Mouse (Mus musculus): Measurements from ENCODE around the gene Olfr248.
"Not testable (repeated sequence)": the region's sequence is repeated elsewhere in the genome, so short reads cannot be mapped to it uniquely, and the experiment has no call there.

Olfr248 gene

DNA sequence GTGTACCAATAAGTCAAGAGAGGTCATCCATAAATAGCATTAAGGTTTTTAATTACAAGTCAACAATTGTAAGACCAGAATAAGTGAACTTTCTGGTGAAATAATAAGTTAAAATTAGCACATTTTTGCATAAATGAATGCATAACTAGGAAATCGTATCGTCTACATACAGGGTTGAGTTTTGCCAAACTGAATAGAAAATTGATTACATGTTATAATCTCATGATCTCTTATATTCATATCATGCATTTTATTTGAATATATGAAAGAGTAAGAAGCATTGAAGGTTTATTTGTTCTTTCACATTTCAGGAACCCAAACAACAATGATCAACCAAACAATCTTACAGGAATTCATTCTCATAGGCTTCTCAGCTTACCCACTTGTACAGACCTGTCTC is at the start of gene Olfr248:
Olfr248 (plus strand) TSS at position 301 of the 400 bp plus-strand sequence.
- no peak for DNase-seq (ENCODE audit: low read depth in 1 of 2, low spot score in 2 of 2)

DNA sequence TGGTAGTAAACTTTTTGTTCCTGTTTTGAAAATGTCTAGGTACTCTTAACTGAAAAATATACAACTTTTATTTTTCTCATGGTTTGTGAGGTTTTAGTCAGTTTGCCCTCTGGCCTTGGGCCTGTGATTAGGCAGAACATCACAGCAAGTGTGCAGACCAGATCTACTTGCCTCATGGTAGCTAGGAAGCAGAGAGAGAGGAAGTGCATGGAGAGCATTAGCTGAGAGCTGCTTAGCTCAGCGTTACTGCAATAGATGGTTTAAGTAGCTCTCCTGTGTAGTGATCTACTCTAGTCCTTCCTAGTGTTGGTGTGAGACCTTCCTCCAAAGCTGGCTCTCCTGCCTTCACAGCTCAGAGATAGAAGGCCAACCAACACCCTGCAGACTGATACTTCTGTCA is 37.2 kb upstream of the Olfr248 start:
- DNase-seq (ENCODE audit: low read depth in 1 of 2, low spot score in 2 of 2) = not testable (repeated sequence)

DNA sequence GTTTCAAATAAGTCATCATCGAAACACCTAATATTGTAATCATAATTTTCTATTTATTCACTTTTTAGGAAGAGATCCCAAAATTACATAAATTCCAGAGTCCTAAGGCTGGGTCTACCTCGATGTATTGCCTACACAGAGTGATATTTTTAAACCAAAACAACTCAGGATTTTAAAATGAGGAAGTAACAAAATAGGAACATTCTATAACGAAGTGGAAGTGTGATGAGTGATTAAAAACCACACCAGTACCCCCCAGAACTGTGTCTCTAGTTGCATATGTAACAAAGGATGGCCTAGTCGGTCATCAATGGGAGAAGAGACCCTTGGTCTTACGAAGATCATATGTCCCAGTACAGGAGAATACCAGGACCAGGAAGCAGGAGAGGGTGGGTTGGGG is 36.2 kb upstream of the Olfr248 start:
- no peak for DNase-seq (ENCODE audit: low read depth in 1 of 2, low spot score in 2 of 2)

DNA sequence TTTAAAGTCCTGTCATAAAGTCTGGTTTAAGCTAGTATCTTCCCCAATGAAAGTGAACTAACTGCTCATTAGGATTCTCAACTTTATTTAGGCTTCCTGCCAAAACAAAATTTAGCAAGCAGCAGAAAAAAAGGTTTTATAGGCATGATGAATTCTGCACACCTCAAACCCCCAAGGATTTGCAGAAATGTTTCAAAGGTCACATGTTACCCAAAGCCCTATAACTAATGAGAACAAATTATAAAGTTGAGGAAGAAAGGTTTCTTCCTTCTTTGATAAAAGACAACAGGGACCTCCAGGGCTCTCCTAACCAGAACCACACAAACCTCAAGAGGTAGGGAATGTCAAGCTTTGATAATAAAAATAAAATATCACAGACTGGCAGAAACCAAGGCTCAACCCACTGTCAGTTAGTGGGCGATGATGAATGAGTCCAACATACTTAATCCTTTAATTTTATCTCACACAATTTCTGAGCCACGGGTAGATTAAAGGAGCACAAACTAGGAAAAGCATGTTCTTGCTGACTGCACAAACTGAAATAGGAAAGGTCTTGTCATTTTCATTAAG is 25.9 kb upstream of the Olfr248 start, which contains the start of gene Olfr417:
Olfr417 (plus strand) TSS at position 241 of the 570 bp plus-strand sequence.
- no peak for DNase-seq (ENCODE audit: low read depth in 1 of 2, low spot score in 2 of 2)

DNA sequence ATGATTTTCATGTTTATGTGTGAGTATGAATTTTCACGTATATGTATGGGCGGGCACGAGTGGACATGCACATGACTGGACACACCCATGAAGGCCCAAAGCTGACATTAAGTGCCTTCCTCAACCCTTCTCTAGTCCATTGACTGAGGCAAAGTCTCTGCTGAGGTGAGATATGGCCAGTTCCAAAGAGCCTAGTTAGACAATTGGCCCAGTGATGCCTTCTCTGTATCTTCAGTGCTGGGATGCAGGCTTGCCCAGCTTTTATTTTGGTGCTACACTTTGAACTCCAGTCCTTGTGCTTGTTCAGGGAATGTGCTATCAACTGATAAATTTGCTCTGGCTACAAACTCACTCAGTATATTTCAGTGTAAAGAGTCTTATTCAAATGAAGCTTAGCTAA is 17.0 kb upstream of the Olfr248 start:
- DNase-seq (ENCODE audit: low read depth in 1 of 2, low spot score in 2 of 2) = no peak

DNA sequence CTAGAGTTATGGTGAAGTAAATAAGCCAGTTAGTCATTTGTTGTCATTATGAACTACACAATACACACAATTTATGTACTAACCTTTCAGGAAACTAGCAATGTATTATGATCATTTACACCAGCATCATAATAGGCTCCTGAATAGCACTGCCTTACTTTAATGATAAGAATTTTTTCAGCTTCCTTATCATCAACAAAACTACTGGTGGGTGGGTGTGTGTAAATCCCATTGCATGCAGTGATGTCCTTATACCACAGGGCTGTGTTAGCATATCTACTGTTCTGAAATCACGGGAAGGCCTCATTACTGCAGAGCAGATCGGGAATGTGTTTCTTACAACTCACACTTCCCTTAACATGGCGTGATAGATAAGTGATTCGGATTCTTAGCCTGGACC is 32.1 kb downstream of the Olfr248 start:
- DNase-seq (ENCODE audit: low read depth in 1 of 2, low spot score in 2 of 2) = no peak

DNA sequence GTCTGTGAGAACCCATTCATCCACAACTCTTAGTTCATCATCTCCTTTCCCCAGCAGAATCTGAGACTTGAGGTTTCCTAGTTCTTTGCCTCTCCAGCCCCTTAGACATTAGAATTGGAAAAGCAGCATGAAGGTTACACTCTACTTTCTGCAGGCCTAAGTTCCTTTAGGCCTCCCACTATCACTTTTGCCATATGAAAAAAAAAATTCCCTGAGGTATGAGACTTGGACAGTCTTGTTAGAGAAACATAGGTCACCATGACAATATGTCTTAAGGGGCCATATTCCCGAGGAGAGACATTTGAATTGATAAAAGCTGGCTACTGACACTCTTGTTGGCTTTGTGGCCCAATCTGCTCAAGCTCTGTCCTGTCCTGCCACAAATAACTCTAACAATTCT is 32.9 kb downstream of the Olfr248 start, which contains the start of gene Olfr414:
Olfr414 (plus strand) TSS at position 301 of the 400 bp plus-strand sequence.
- DNase-seq (ENCODE audit: low read depth in 1 of 2, low spot score in 2 of 2) = no peak

DNA sequence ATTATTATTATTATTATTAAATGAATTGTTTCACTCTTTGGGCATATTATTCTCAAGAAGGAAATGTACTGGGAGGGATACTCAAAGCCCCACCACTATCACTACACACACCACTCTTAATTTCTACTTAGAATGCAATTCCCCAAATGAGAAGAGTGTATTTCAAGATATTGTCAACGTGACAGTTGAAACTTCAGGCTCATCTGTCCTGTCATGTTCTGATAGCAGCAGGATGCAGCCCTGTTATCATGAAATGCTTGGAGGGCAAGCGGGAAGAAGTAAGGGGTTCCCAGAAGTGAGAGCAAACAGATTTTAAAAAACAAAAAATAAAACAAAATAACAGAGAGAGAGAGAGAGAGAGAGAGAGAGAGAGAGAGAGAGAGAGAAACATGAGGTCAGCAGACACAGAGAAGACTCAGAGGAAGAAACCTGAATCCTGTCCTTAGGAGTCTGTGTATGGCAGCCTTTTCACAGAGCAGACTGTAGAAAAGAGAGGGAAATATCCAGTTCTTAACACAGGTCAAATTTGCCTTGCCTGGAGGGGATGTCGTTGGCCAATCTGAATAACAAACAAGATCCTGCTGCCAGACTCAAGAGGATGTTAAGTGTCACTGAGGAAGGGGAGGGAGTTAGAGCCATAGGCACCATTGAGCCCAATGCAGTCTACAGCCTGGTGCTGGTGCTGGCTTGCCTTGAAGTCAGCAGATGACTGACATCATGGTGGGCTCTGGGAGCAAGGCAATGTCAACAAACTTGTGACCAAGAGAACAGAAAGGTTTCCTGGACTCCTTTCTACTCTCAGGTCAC is 35.5 kb downstream of the Olfr248 start:
- DNase-seq (ENCODE audit: low read depth in 1 of 2, low spot score in 2 of 2) = no peak

DNA sequence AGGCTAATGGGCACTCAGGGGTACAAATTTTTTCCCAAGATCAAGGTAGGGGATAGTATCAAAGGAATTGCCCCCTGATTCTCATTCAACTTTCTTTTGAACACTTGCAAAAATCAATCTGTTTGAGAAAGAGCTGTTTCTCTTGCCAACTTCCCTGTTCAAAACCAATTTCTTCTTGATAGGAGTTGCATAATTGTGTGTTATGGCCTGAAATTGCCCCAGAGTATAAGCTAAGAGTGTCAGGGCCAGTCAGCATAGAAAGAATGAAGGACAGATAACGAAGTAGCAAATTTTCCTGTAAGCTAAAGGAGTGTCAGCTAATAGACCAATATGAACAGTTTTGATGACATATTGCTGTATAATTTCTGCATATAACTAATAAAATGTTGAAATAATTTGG is 36.6 kb downstream of the Olfr248 start:
- DNase-seq (ENCODE audit: low read depth in 1 of 2, low spot score in 2 of 2) = no peak

DNA sequence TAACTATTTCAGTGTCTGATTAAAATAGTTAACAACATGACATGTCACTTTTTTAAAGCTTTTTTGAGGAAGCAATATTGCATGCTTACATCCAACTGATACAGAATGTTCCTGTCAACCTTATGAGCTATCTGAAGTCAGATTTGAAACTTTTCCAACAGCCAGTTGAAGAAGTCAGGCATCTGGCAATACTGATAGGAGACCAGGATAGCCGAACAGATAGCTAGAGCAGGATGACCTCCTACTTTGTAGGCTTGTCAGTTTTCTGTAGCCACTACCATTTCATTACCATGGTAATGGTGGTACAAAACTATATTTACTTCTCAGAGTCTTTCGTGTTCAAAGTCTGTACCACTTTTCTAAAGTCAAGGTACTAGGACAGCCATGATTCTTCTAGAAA is 37.6 kb downstream of the Olfr248 start:
- DNase-seq (ENCODE audit: low read depth in 1 of 2, low spot score in 2 of 2) = no peak

DNA sequence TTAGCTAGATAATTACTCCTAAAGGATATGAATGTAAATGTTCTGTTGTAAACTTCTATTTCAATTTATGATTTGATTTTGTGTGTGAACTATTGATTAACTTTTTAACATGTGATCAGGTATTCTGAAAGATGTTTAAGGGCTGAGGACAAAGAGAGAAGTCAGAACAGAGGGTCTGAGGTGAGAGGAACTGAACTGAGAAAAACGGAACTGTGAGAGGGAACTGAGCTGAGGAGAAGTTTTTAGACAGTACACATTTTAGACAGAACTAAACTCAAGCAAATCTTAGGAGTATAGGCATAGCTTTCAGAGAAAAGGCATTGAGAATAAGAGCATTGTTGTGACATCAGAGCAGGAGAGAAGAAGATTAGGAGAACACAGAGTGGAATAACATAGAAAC is 43.3 kb downstream of the Olfr248 start:
- DNase-seq (ENCODE audit: low read depth in 1 of 2, low spot score in 2 of 2) = no peak

Measured in monocyte, adult 2 months (primary cell).